In the genomic region with DNA sequence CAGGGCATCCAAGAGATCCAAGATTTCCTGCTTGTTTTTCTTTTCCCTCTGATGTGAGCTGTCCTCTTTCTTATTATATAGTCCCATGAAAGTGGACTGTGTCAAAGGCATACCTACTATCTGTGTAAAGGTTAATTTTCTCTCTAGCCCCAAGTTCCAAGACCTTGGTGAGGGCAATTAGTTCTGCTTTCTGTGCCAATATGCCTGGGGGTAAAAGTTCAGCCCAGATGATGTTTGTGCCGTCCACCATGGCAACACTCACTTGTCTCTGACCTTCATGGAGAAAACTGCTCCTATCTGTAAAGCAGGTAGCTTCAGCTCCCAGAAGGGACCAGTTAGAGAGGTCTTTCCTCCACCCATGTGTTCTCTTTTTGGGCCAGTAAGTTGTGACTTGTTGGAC, we compare ENCODE assay signal across 32 mouse cellular contexts.
"Had no signal": no experiment of that assay in that cellular context is flagged by ENCODE, and none has a peak within 500 bp of the region (broad histone marks: within the 10 kb centered on the region; RNA-seq: fewer than 3 reads in every experiment).

No protein-coding gene starts in this region.

- H3K27ac ChIP-seq: limb, embryonic 10.5 days; limb, embryonic 12.5 days; limb, embryonic 13.5 days; limb, embryonic 15.5 days; liver, embryonic 13.5 days; liver, embryonic 14.5 days; liver, embryonic 15.5 days; lung, embryonic 15.5 days; macrophage; midbrain, embryonic 10.5 days; midbrain, embryonic 12.5 days; midbrain, embryonic 13.5 days; midbrain, embryonic 15.5 days; neural tube, embryonic 12.5 days; neural tube, embryonic 13.5 days had no signal

- H3K27me3 ChIP-seq: limb, embryonic 12.5 days; limb, embryonic 13.5 days; limb, embryonic 15.5 days; liver, embryonic 13.5 days; liver, embryonic 15.5 days; lung, embryonic 15.5 days; megakaryocyte, embryonic 14.5 days; midbrain, embryonic 12.5 days; midbrain, embryonic 13.5 days; midbrain, embryonic 15.5 days; neural tube, embryonic 12.5 days; neural tube, embryonic 13.5 days had no signal

- H3K9ac ChIP-seq: limb, embryonic 12.5 days; limb, embryonic 13.5 days; limb, embryonic 15.5 days; liver, embryonic 13.5 days; liver, embryonic 14.5 days; liver, embryonic 15.5 days; liver, postnatal 0 days; lung, embryonic 14.5 days; lung, embryonic 15.5 days; midbrain, embryonic 12.5 days; midbrain, embryonic 13.5 days; midbrain, embryonic 15.5 days; neural tube, embryonic 12.5 days; neural tube, embryonic 13.5 days had no signal

- H3K4me3 ChIP-seq: limb, embryonic 10.5 days; limb, embryonic 12.5 days; limb, embryonic 13.5 days; limb, embryonic 15.5 days; liver, embryonic 13.5 days; liver, embryonic 15.5 days; lung, embryonic 15.5 days; megakaryocyte, embryonic 14.5 days; midbrain, embryonic 10.5 days; midbrain, embryonic 12.5 days; midbrain, embryonic 13.5 days; midbrain, embryonic 15.5 days; myocyte; neural tube, embryonic 12.5 days; neural tube, embryonic 13.5 days had no signal

- H3K36me3 ChIP-seq: limb, embryonic 10.5 days; limb, embryonic 12.5 days; limb, embryonic 13.5 days; limb, embryonic 15.5 days; liver, embryonic 13.5 days; liver, embryonic 15.5 days; lung, embryonic 15.5 days; midbrain, embryonic 10.5 days; midbrain, embryonic 12.5 days; midbrain, embryonic 13.5 days; midbrain, embryonic 15.5 days; neural tube, embryonic 12.5 days; neural tube, embryonic 13.5 days had no signal

- H3K4me1 ChIP-seq: limb, embryonic 10.5 days; limb, embryonic 12.5 days; limb, embryonic 13.5 days; limb, embryonic 15.5 days; liver, embryonic 13.5 days; liver, embryonic 15.5 days; lung, embryonic 15.5 days; megakaryocyte, embryonic 14.5 days; midbrain, embryonic 10.5 days; midbrain, embryonic 12.5 days; midbrain, embryonic 13.5 days; midbrain, embryonic 15.5 days; neural tube, embryonic 12.5 days; neural tube, embryonic 13.5 days had no signal

- DNase-seq: left cerebral cortex, postnatal 4 days; liver; liver, embryonic 13.5 days; liver, postnatal 0 days; lung, adult 18-20 months; lung, adult 2 months; lung, embryonic 14.5 days; lung, postnatal 10 days; lung, postnatal 14 days; lung, postnatal 36 days; lung, postnatal 4 days; midbrain, embryonic 14.5 days had no signal

- H3K4me2 ChIP-seq: limb, embryonic 12.5 days; limb, embryonic 13.5 days; limb, embryonic 15.5 days; liver, embryonic 11.5 days; liver, embryonic 13.5 days; liver, embryonic 15.5 days; lung, embryonic 14.5 days; lung, embryonic 15.5 days; midbrain, embryonic 11.5 days; midbrain, embryonic 12.5 days; midbrain, embryonic 13.5 days; midbrain, embryonic 15.5 days; neural tube, embryonic 12.5 days; neural tube, embryonic 13.5 days had no signal

- ATAC-seq: liver, postnatal 0 days; lung, postnatal 0 days; midbrain, embryonic 13.5 days; midbrain, embryonic 15.5 days; midbrain, embryonic 16.5 days had no signal

- H3K9me3 ChIP-seq: limb, embryonic 10.5 days; limb, embryonic 12.5 days; limb, embryonic 13.5 days; limb, embryonic 15.5 days; liver, embryonic 13.5 days; liver, embryonic 15.5 days; lung, embryonic 15.5 days; midbrain, embryonic 10.5 days; midbrain, embryonic 12.5 days; midbrain, embryonic 13.5 days; midbrain, embryonic 15.5 days; neural tube, embryonic 12.5 days; neural tube, embryonic 13.5 days had no signal
